Mouse (Mus musculus): Measurements from ENCODE around the gene Ildr2.

GRCm38 (mm10) chr1:166253898-166254894, at the start of gene Ildr2:
- TF ChIP-seq CTCF (IDR thresholded peaks at IDR 0.05; ENCODE audit: control insufficient read depth, insufficient read depth, low read length) (no peak), POLR2A (IDR thresholded peaks at IDR 0.05; ENCODE audit: borderline replicate concordance, control insufficient read depth, low read depth, low read length) (no peak)
